Mouse (Mus musculus) MEL (cell line): ENCODE measurements around the gene Acot11.

Experiments used
- CTCF ChIP-seq, 3 experiments: IDR thresholded peaks in 2 of 3; conservative IDR thresholded peaks in 1 of 3; 2 replicates each; pipeline ENCODE4 v1.5.1; 2011 to 2012; ENCODE audit warnings: low read length in 3 of 3, low read depth in 2 of 3, mild to moderate bottlenecking in 2 of 3, improper control_type of control experiment in 1 of 3, inconsistent platforms in 1 of 3, mixed read lengths in 1 of 3, moderate library complexity in 1 of 3; ENCODE audit not compliant: control insufficient read depth in 1 of 3, insufficient read depth in 1 of 3, poor library complexity in 1 of 3, severe bottlenecking in 1 of 3
- E2F4 ChIP-seq: IDR thresholded peaks from 2 replicates; pipeline ENCODE4 v1.6.1; 2011; ENCODE audit warnings: low read depth, low read length, improper control_type of control experiment, borderline replicate concordance
- EP300 ChIP-seq, 2 experiments: IDR thresholded peaks; 2 replicates each; pipeline ENCODE4 v1.6.1; 2011; ENCODE audit warnings: improper control_type of control experiment in 2 of 2, low read length in 2 of 2, low read depth in 1 of 2, mild to moderate bottlenecking in 1 of 2
- GATA1 ChIP-seq: IDR thresholded peaks from 2 replicates; pipeline ENCODE4 v1.6.1; 2011; ENCODE audit warnings: low read depth, low read length, improper control_type of control experiment
- HCFC1 ChIP-seq: IDR thresholded peaks from 2 replicates; pipeline ENCODE4 v1.6.1; 2012; ENCODE audit warnings: low read depth, mild to moderate bottlenecking, inconsistent platforms, low read length, improper control_type of control experiment, moderate library complexity
- KAT2A ChIP-seq: conservative IDR thresholded peaks from 2 replicates; pipeline ENCODE4 v1.6.1; 2012; ENCODE audit warnings: low read depth, low read length, improper control_type of control experiment, inconsistent platforms
- MAFK ChIP-seq: IDR thresholded peaks from 2 replicates; pipeline ENCODE4 v1.6.1; 2011; ENCODE audit warnings: low read depth, mild to moderate bottlenecking, low read length, improper control_type of control experiment, borderline replicate concordance
- SMC3 ChIP-seq: IDR thresholded peaks from 2 replicates; pipeline ENCODE4 v1.6.1; 2011; ENCODE audit warnings: low read depth, low read length, improper control_type of control experiment
- ZMIZ1 ChIP-seq: IDR thresholded peaks from 2 replicates; pipeline ENCODE4 v1.6.1; 2012; ENCODE audit warnings: low read depth, mild to moderate bottlenecking, inconsistent platforms, low read length, improper control_type of control experiment, moderate library complexity

GRCm38 (mm10) chr4:106703956-106704355, 100.8 kb downstream of the Acot11 start:
- no peak for TF ChIP-seq GATA1
- TF ChIP-seq HCFC1 = no peak
- no peak for TF ChIP-seq KAT2A
- no peak for TF ChIP-seq CTCF (IDR thresholded peaks at IDR 0.05 in 2 of 3, conservative IDR thresholded peaks at IDR 0.05 in 1 of 3; ENCODE audit: control insufficient read depth in 1 of 3, insufficient read depth in 1 of 3, low read depth in 2 of 3, low read length in 3 of 3, poor library complexity in 1 of 3, severe bottlenecking in 1 of 3)
- no peak for TF ChIP-seq MAFK
- no peak for TF ChIP-seq EP300 (IDR thresholded peaks at IDR 0.05; ENCODE audit: low read depth in 1 of 2, low read length in 2 of 2)
- TF ChIP-seq E2F4 = no peak
- no peak for TF ChIP-seq SMC3
- no peak for TF ChIP-seq ZMIZ1
